Mouse (Mus musculus) c-Kit-positive CD71-positive TER-119-negative erythroid progenitor cells, embryonic 14.5 days (primary cell): ENCODE data around the gene Cgnl1.

Experiments
- DNase-seq: peaks from one replicate; pipeline ENCODE4 v3.0.0-alpha.2; 2013; ENCODE audit warnings: low read depth

Gene Cgnl1

GRCm38 (mm10) chr9:71672495-71672894 lies 98.9 kb downstream of the Cgnl1 start:
- no peak for DNase-seq

- DNase-seq = no peak
Measured at GRCm38 (mm10) chr9:71670677-71671076, 100.7 kb downstream of the Cgnl1 start.

GRCm38 (mm10) chr9:71667616-71668015 lies 103.8 kb downstream of the Cgnl1 start:
- no peak for DNase-seq

- no peak for DNase-seq
Measured at GRCm38 (mm10) chr9:71666432-71666831, 105.0 kb downstream of the Cgnl1 start.

- no peak for DNase-seq
Measured at GRCm38 (mm10) chr9:71665493-71665892, 105.9 kb downstream of the Cgnl1 start.

- no peak for DNase-seq
Measured at GRCm38 (mm10) chr9:71664855-71665254, 106.5 kb downstream of the Cgnl1 start.

- no peak for DNase-seq
Measured at GRCm38 (mm10) chr9:71663421-71664217, 107.8 kb downstream of the Cgnl1 start.

- DNase-seq = no peak
Measured at GRCm38 (mm10) chr9:71660540-71660939, 110.9 kb downstream of the Cgnl1 start.

GRCm38 (mm10) chr9:71659681-71660080 lies 111.7 kb downstream of the Cgnl1 start:
- no peak for DNase-seq

- no peak for DNase-seq
Measured at GRCm38 (mm10) chr9:71657199-71657598, 114.2 kb downstream of the Cgnl1 start.

- no peak for DNase-seq
Measured at GRCm38 (mm10) chr9:71654861-71655260, 116.5 kb downstream of the Cgnl1 start.

GRCm38 (mm10) chr9:71646115-71646514 lies 125.3 kb downstream of the Cgnl1 start:
- peak; percentile 58 for DNase-seq

GRCm38 (mm10) chr9:71643611-71644010 lies 127.8 kb downstream of the Cgnl1 start:
- DNase-seq = no peak

GRCm38 (mm10) chr9:71642270-71642669 lies 129.1 kb downstream of the Cgnl1 start:
- no peak for DNase-seq

- no peak for DNase-seq
Measured at GRCm38 (mm10) chr9:71640361-71640927, 131.0 kb downstream of the Cgnl1 start.

GRCm38 (mm10) chr9:71638198-71638597 lies 133.2 kb downstream of the Cgnl1 start:
- no peak for DNase-seq

- DNase-seq = no peak
Measured at GRCm38 (mm10) chr9:71636854-71637253, 134.5 kb downstream of the Cgnl1 start.

GRCm38 (mm10) chr9:71635627-71636026 lies 135.8 kb downstream of the Cgnl1 start:
- DNase-seq = no peak

- DNase-seq = no peak
Measured at GRCm38 (mm10) chr9:71634916-71635315, 136.5 kb downstream of the Cgnl1 start.

GRCm38 (mm10) chr9:71628921-71629320 lies 142.5 kb downstream of the Cgnl1 start:
- DNase-seq = no peak

GRCm38 (mm10) chr9:71628286-71628685 lies 143.1 kb downstream of the Cgnl1 start:
- no peak for DNase-seq

- DNase-seq = no peak
Measured at GRCm38 (mm10) chr9:71625961-71626360, 145.4 kb downstream of the Cgnl1 start.

GRCm38 (mm10) chr9:71624793-71625495 lies 146.5 kb downstream of the Cgnl1 start:
- peak; percentile 34 for DNase-seq
